Mouse (Mus musculus) testis, adult 2 months (tissue): Measurements from ENCODE around the gene Nfic.

Source experiments
- CTCF ChIP-seq: fragments of 200-500 bp; IDR thresholded peaks from 2 replicates; pipeline ENCODE4 v1.5.1; 2012; ENCODE audit warnings: low read depth, mild to moderate bottlenecking, inconsistent platforms, low read length, moderate library complexity; ENCODE audit not compliant: control insufficient read depth, insufficient read depth, insufficient replicate concordance
- POLR2A ChIP-seq: fragments of 200-500 bp; IDR thresholded peaks from 2 replicates; pipeline ENCODE4 v1.6.1; 2012; ENCODE audit warnings: low read depth, mild to moderate bottlenecking, inconsistent platforms, low read length, moderate library complexity; ENCODE audit not compliant: control insufficient read depth

DNA sequence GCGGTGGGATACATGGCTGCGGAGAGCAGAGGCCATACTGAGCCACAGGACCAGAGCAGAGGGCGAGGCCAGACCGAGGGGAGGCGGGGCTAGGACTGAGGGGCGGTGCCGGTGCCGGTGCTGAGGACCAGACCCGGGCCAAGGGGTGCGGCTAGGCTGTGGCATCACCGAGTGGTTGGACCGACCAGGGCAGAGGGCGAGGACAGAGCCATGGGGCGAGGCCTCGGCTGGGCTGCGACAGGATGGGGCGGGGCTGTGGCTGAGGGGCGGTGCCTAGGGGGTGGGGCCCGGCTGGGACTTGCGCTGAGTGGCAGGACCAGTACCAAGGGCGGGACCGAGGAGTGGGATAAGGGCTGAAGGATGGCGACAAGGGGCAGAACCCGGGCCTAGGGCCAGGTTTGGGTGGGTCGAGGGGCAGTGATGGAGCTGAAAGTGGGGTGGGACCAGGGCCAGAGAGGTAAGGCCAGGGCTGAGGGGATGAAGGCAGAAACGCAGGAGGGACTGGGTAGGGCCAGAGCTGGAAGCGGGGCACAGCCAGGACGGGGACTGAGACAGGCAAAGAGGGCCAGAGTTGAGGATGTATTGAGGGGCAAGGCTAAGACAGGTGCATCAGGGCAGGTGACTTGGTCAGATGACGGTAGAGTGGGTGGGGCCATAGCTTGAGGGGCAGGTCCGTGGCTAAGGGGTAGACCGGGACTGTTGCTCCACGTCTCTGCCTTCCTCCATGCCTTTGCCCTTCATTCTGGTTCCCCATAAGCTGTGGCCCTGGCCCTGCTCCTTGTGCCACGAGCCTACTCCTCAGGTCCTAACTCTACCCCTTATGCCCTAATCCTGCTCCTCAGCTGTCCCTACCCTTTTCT lies 9.2 kb upstream of the Nfic start:
- no peak for TF ChIP-seq POLR2A
- no peak for TF ChIP-seq CTCF
